Mouse (Mus musculus) intestine, embryonic 15.5 days (tissue): ENCODE data around the gene B230104I21Rik. TPM values are rescaled to one million over a fixed set of nuclear protein-coding genes. Genes with fewer than 3 reads are reported as not detected.

Source experiments
- ATAC-seq: fragments of 200-750 bp; cut with Nextera tagmentation; 2 replicates; pipeline ENCODE4 v1.8.0; 2017; ENCODE audit warnings: moderate TSS enrichment, moderate library complexity
- H3K27ac ChIP-seq: fragments of 300-500 bp; sonication (generic); 2 replicates; pipeline ENCODE4 v1.5.1; 2015; ENCODE audit warnings: mild to moderate bottlenecking, inconsistent platforms
- H3K27me3 ChIP-seq: fragments of 300-500 bp; sonication (generic); replicated peaks from 2 replicates; pipeline ENCODE4 v1.6.1; 2015; ENCODE audit warnings: inconsistent platforms
- H3K36me3 ChIP-seq: fragments of 300-500 bp; sonication (generic); 2 replicates; pipeline ENCODE4 v1.6.1; 2015; ENCODE audit warnings: inconsistent platforms
- H3K4me1 ChIP-seq: fragments of 300-500 bp; sonication (generic); replicated peaks from 2 replicates; pipeline ENCODE4 v1.6.1; 2015; ENCODE audit warnings: inconsistent platforms
- H3K4me2 ChIP-seq: fragments of 300-500 bp; sonication (generic); replicated peaks from 2 replicates; pipeline ENCODE4 v1.6.1; 2015; ENCODE audit warnings: mild to moderate bottlenecking, inconsistent platforms
- H3K4me3 ChIP-seq: fragments of 300-500 bp; sonication (generic); replicated peaks from 2 replicates; pipeline ENCODE4 v1.5.1; 2015; ENCODE audit warnings: inconsistent platforms
- H3K9ac ChIP-seq: fragments of 300-500 bp; sonication (generic); 2 replicates; pipeline ENCODE4 v1.6.1; 2015; ENCODE audit warnings: inconsistent platforms
- H3K9me3 ChIP-seq: fragments of 300-500 bp; sonication (generic); 2 replicates; pipeline ENCODE4 v1.6.1; 2016; ENCODE audit warnings: inconsistent platforms
- WGBS: fragments of 180-500 bp; shearing (Covaris S2); methylation state at CpG from one replicate; pipeline ENCODE4 v1.1.7; 2015; 5-methylcytosine and 5-hydroxymethylcytosine counted together
- polyA plus RNA-seq: library from polyadenylated mRNA; unstranded; fragments of >200 nt; fragmentation: Nextera tagmentation; extraction: Ambion mirVana; gene quantifications from 2 replicates; pipeline ENCODE4 v1.2.1, GENCODE M21; 2015

Gene B230104I21Rik
- polyA plus RNA-seq, 1 experiment from 2014 or later = not detected

DNA sequence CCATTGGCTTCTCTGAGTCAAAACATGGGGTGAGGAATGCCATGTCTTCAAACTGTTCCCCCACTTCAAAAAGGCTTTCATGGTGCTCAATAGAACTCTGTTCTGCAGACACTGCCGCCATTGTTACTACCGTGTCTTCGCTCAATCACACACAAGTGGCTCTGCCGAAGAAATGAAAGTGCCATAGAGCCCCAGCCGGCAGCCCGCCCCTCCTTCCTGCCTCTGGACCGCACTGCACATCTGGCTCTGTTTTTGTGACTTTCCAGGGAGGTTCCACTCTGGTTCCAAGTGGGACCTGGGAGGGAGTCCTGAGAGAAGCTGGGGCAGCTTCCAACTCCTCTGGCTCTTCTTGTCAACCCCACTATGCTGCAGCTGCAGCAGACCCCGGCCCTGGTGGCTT, 49.3 kb downstream of the B230104I21Rik start:
- Histone ChIP-seq H3K4me3 (no peak overlapping the region), H3K9me3 (no peaks in the 10 kb centered on the region), H3K36me3 (no peaks in the 10 kb centered on the region), H3K9ac (no peak overlapping the region), H3K4me2 (no peak overlapping the region), H3K27ac (no peak overlapping the region), H3K27me3 (no peaks in the 10 kb centered on the region), H3K4me1 (peaks cover 1% of the 10 kb centered on the region)
- WGBS = 65% methylated on average over 8 of the region's 8 CpGs
- no peak for ATAC-seq

DNA sequence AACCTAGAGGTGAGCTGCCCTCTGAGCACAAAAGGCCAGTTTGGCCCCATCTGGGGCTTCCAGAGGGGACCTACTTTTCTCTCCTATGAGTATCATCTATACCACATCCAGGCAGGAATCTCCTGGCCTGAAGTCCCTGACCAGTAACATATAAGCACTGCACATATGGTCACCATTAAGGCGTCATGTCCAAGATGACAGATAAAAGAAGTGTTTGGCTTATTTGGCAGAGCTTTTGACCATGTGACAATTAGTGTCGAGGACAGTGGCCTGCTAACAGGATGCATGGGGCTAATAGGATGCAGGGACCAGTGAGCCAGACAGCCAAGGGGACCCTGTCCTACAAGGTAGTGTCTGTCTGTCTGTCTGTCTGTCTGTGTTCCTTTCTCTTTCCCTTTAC, 50.0 kb downstream of the B230104I21Rik start:
- WGBS = 70% methylated on average over 2 of the region's 2 CpGs
- no peak for ATAC-seq

DNA sequence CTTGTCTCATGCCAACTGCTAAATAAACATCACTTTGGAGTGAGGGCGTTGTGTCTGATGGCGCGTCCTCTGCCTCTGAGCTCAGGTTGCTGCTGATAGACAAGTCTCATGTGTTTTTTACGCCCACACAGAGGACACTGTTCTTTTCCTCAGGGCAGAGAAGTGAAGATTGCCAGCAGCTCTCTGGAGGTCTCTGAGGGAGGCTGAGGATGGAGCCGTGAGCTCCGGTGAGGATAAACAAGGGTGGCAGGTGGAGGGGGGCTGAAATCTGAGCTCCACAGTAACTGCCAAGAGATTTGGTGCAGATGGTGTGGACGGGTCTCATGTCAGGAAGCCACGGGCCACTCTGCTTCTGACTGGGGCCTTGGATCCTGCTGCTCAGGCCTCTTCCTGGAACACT, 50.9 kb downstream of the B230104I21Rik start:
- H3K36me3 ChIP-seq = no peaks in the 10 kb centered on the region
- no peak overlapping the region for H3K27ac ChIP-seq
- no peak overlapping the region for H3K4me3 ChIP-seq
- WGBS = 51% methylated on average over 8 of the region's 8 CpGs
- H3K9me3 ChIP-seq = no peaks in the 10 kb centered on the region
- ATAC-seq = no peak
- H3K27me3 ChIP-seq = no peaks in the 10 kb centered on the region
- peaks cover 8% of the 10 kb centered on the region for H3K4me1 ChIP-seq
- no peak overlapping the region for H3K4me2 ChIP-seq
- no peak overlapping the region for H3K9ac ChIP-seq

More for the DNA sequence above, 50.0 kb downstream of the B230104I21Rik start:
- H3K9me3 ChIP-seq = no peaks in the 10 kb centered on the region
- H3K27ac ChIP-seq = no peak overlapping the region
- peaks cover 6% of the 10 kb centered on the region for H3K4me1 ChIP-seq
- H3K36me3 ChIP-seq = no peaks in the 10 kb centered on the region
- H3K4me3 ChIP-seq = no peak overlapping the region
- H3K4me2 ChIP-seq = no peak overlapping the region
- H3K9ac ChIP-seq = no peak overlapping the region
- H3K27me3 ChIP-seq = no peaks in the 10 kb centered on the region

DNA sequence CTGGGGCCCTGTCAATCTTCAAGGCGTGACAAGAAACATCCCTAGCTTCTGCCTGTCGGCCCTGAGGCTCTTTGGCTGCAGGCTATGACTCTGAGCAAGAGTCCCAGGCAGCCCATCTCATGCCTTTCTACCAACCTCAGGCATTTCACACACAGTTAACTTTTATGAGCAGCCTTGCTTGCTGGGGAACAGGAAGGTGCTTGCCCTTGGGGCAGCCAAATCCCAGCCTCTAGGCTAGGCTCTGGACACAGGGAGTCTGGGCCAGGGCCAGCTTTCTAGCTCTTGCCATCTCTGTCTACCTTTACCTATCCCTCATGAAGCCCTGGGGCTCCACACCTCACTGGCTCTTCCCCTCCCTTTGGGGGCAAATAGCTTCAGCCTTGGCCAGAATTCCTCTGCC, 53.7 kb downstream of the B230104I21Rik start:
- Histone ChIP-seq H3K27ac (no peak overlapping the region), H3K4me1 (peaks cover 19% of the 10 kb centered on the region)
- ATAC-seq = no peak

DNA sequence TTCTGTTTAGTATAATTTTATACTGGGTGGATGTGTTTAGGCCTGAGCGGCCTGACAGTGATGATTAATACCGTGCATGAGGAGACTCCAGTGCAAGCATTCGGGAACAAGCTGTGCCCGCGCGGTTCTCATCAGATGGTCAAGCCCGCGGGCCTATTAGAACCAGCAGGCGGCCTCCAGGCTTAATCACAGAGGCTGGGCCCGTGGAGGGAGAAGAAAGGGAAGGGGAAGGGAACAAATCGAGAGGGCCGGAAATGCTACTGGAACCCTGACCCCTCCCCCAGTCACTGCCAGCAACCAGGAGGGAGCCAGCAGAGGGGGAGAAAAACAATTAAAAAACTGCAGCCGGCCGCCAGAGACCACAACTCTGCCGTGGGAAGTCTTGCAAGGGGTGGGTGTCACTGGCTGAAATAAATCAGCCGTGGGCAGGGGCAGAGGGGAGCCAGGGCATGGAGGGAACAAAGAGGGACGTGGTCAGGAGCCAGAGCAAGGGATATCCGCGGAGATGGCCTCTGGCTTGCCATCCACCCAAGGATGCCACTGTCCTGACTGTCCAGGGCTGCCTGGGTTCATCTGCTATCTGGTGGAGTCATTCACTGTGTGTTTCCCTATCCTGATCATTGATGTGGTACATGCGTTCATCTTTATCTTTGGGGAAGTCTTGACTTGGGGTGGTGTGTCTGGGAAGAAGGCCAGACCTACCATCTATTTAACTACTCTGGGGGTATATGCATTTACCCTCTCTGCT, 54.6 kb downstream of the B230104I21Rik start:
- Histone ChIP-seq H3K27me3 (no peaks in the 10 kb centered on the region), H3K4me1 (peaks cover 19% of the 10 kb centered on the region), H3K27ac (0 out of 2 replicates have a peak overlapping the region, but pooled peaks have one; percentile 28), H3K4me3 (no peak overlapping the region), H3K9ac (no peak overlapping the region), H3K4me2 (0 out of 2 replicates have a peak overlapping the region, but pooled peaks have one; percentile 9), H3K36me3 (no peaks in the 10 kb centered on the region), H3K9me3 (no peaks in the 10 kb centered on the region)
- WGBS = 32% methylated on average over 20 of the region's 20 CpGs
- peak; percentile 9; the same call in 1 of the 2 replicates for ATAC-seq

More for the DNA sequence above, 53.7 kb downstream of the B230104I21Rik start:
- 76% methylated on average over 2 of the region's 2 CpGs for WGBS
- Histone ChIP-seq H3K4me3 (no peak overlapping the region), H3K9me3 (no peaks in the 10 kb centered on the region), H3K4me2 (no peak overlapping the region), H3K9ac (no peak overlapping the region), H3K36me3 (no peaks in the 10 kb centered on the region), H3K27me3 (no peaks in the 10 kb centered on the region)

DNA sequence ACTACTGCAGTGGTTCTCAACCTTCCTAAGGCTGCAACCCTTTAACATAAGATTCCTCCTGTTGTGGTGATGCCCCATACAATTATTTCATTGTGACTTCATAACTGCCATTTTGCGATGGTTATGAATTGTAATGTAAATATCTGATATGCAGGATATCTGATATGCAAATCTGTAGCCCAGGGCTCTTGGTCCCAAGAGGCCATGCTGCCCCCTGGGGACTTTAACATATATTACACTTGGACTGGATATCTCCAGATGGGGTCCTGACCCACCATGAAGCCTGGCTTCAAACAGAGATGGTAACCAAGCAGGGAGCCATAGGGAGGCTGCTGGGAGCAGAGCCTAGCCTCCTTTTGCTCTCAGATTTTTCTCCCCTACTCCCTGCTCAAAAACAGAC, 56.7 kb downstream of the B230104I21Rik start:
- no peaks in the 10 kb centered on the region for H3K9me3 ChIP-seq
- no peak overlapping the region for H3K9ac ChIP-seq
- 62% methylated on average over 1 of the region's 1 CpGs for WGBS
- no peak overlapping the region for H3K4me2 ChIP-seq
- H3K4me1 ChIP-seq = peaks cover 19% of the 10 kb centered on the region
- no peaks in the 10 kb centered on the region for H3K36me3 ChIP-seq
- no peak overlapping the region for H3K27ac ChIP-seq
- H3K27me3 ChIP-seq = no peaks in the 10 kb centered on the region
- 0 out of 2 replicates have a peak, but pooled peaks have one; percentile 2 for ATAC-seq
- H3K4me3 ChIP-seq = no peak overlapping the region

DNA sequence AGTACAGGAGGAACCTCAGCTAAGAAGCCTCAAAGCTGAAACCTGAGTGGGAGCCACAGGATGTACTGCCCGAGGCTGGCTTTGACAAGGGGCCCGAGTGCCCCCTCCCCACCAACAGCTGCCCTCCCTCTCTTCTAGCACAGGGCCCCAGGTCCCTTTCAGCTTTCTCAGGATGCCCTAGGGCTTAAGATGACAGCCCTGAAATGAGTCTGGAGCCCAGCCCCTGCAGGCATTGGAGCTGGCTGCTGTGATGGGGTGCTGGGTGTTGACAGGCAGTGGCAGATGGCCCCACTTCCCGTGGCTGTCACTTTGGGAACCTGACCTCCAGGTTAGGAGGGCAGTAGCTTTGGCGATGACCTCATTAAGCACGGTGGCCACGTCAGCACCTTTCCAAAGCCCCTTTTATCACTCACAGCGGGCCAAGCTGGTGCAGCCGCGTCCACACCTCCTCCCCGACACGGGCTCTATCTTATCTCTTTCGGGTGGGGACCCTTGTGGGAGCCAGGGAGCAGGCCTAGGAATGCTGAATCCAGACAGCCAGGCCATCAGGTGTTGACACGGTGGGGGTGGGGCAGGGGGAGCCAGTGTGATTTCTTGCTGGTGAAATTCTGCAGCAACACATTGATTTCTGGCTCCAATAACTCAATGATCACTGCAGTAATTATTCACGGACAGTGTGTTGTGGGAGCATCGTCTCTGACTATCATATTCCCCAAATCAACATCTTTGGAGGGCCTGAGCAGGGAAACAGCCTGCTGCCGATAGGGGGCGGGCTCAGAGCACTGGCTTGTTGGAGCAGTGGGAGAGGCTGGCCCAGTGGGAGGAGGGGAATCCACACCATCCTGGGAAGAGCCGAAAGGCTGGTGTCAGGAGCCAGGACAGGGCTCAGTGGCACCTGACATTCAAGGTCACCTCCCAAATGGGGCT, 57.5 kb downstream of the B230104I21Rik start:
- H3K4me2 ChIP-seq = no peak overlapping the region
- H3K9me3 ChIP-seq = no peaks in the 10 kb centered on the region
- H3K27ac ChIP-seq = no peak overlapping the region
- 26% methylated on average over 18 of the region's 18 CpGs for WGBS
- peaks cover 19% of the 10 kb centered on the region for H3K4me1 ChIP-seq
- ATAC-seq = peak; percentile 67
- no peaks in the 10 kb centered on the region for H3K36me3 ChIP-seq
- H3K9ac ChIP-seq = no peak overlapping the region
- no peaks in the 10 kb centered on the region for H3K27me3 ChIP-seq
- H3K4me3 ChIP-seq = no peak overlapping the region

DNA sequence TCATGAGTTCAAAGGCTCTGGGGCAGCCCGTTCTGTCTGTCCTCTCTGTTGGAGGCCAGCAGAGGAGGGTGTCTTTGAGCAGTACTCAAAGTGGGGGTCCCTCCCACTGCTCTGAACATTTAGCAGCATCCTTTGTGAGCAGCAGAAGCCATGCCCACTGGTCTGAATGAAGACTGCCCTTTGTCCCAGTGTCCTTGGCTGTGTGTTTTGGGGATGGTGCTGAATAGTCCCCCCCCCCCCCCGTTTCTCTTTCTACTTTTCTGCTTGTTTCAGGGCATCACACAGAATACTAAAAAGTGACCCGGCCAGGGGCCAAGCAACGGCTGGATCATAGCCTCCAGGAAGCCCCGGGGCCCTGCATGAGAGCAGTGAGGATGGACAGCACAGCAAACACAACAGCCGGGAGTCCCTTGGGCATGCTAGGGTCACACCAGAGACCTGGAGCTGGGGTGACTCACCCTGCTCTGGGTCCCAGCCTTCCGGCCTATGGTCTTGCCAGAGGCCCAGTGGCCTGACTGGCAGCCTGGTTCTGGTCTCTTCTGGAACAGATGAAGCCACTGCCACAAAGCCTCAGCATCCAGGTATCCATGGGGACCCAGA, 58.3 kb downstream of the B230104I21Rik start:
- Histone ChIP-seq H3K4me1 (peaks cover 19% of the 10 kb centered on the region), H3K4me3 (no peak overlapping the region), H3K36me3 (no peaks in the 10 kb centered on the region), H3K4me2 (no peak overlapping the region), H3K9me3 (no peaks in the 10 kb centered on the region), H3K27me3 (no peaks in the 10 kb centered on the region), H3K27ac (no peak overlapping the region), H3K9ac (no peak overlapping the region)
- WGBS = 62% methylated on average over 7 of the region's 7 CpGs
- ATAC-seq = no peak; the same call in 1 of the 2 replicates

DNA sequence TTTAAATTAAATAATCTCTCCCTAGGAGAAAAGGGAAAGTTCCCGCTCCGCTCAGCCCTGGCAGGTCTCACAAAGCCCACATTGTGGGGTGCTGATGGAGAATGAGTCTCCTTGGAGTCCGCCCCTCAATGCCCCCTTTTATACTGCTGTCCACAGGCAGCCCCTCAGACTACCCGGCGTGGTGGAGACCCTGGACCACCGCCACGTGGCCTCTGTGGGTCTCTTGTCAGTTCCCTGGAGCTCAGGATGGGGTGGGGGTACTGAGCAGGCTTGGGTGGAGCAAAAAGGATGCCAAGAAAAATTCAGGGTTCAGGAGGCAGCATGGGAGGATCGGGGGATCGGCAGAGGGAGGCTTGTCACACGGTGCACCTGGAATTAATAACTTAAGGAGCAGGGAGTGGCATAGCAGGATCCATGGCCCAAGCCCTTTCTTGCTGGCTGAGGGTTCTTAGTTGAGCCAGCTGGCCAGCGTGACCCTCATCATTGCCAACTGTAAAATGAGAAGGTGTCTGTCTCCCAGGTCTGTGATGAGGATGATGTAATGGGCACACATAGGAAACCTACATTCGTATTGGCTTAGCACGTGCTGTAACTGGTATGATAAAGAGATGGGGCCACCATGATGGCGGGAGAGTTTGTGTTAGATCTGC, 60.9 kb downstream of the B230104I21Rik start:
- no peak overlapping the region for H3K9ac ChIP-seq
- no peak overlapping the region for H3K27ac ChIP-seq
- no peak overlapping the region for H3K4me3 ChIP-seq
- no peak for ATAC-seq
- H3K36me3 ChIP-seq = no peaks in the 10 kb centered on the region
- H3K4me1 ChIP-seq = peaks cover 32% of the 10 kb centered on the region
- 83% methylated on average over 14 of the region's 14 CpGs for WGBS
- H3K27me3 ChIP-seq = no peaks in the 10 kb centered on the region
- no peaks in the 10 kb centered on the region for H3K9me3 ChIP-seq
- H3K4me2 ChIP-seq = no peak overlapping the region
